Mouse (Mus musculus) hindbrain, embryonic 16.5 days (tissue): ENCODE data around the gene Fcgr3. TPM values are rescaled to one million over a fixed set of nuclear protein-coding genes. Genes with fewer than 3 reads are reported as not detected.
"Not testable (repeated sequence)": the region's sequence is repeated elsewhere in the genome, so short reads cannot be mapped to it uniquely, and the experiment has no call there.

Experiments
- ATAC-seq: fragments of 200-750 bp; cut with Nextera tagmentation; 2 replicates; pipeline ENCODE4 v1.8.0; 2017; ENCODE audit warnings: moderate TSS enrichment, moderate library complexity
- H3K27ac ChIP-seq: fragments of 300-500 bp; sonication (generic); 2 replicates; pipeline ENCODE4 v1.5.1; 2014; ENCODE audit warnings: low read depth, mild to moderate bottlenecking, control low read depth, low read length, moderate library complexity
- H3K27me3 ChIP-seq: fragments of 300-500 bp; sonication (generic); replicated peaks from 2 replicates; pipeline ENCODE4 v1.6.1; 2014; ENCODE audit warnings: low read length; ENCODE audit not compliant: control insufficient read depth, insufficient read depth
- H3K36me3 ChIP-seq: fragments of 300-500 bp; sonication (generic); 2 replicates; pipeline ENCODE4 v1.6.1; 2014; ENCODE audit warnings: mild to moderate bottlenecking, low read length, moderate library complexity, mixed read lengths; ENCODE audit not compliant: control insufficient read depth, insufficient read depth
- H3K4me1 ChIP-seq: fragments of 300-500 bp; sonication (generic); 2 replicates; pipeline ENCODE4 v1.6.1; 2014; ENCODE audit warnings: low read depth, low read length; ENCODE audit not compliant: control insufficient read depth, insufficient read depth
- H3K4me2 ChIP-seq: fragments of 300-500 bp; sonication (generic); 2 replicates; pipeline ENCODE4 v1.6.1; 2014; ENCODE audit warnings: mild to moderate bottlenecking, low read length, control low read depth, moderate library complexity
- H3K4me3 ChIP-seq: fragments of 300-500 bp; sonication (generic); 2 replicates; pipeline ENCODE4 v1.5.1; 2014; ENCODE audit warnings: mild to moderate bottlenecking, low read length, control low read depth, moderate library complexity
- H3K9ac ChIP-seq: fragments of 300-500 bp; sonication (generic); 2 replicates; pipeline ENCODE4 v1.6.1; 2014; ENCODE audit warnings: low read depth, mild to moderate bottlenecking, control low read depth, low read length, moderate library complexity
- H3K9me3 ChIP-seq: fragments of 300-500 bp; sonication (generic); 2 replicates; pipeline ENCODE4 v1.6.1; 2014; ENCODE audit warnings: mild to moderate bottlenecking, low read length, moderate library complexity; ENCODE audit not compliant: control insufficient read depth
- WGBS: fragments of 180-500 bp; shearing (Covaris S2); extraction: QIAGEN DNeasy Blood & Tissue Kit; methylation state at CpG from one replicate; pipeline ENCODE4 v1.1.7; 2014; 5-methylcytosine and 5-hydroxymethylcytosine counted together
- polyA plus RNA-seq: library from polyadenylated mRNA; unstranded; fragments of >200 nt; fragmentation: Nextera tagmentation; extraction: Ambion mirVana; gene quantifications from 2 replicates; pipeline ENCODE4 v1.2.1, GENCODE M21; 2015

Gene Fcgr3
- polyA plus RNA-seq, 1 experiment from 2014 or later = 9.8 TPM

DNA sequence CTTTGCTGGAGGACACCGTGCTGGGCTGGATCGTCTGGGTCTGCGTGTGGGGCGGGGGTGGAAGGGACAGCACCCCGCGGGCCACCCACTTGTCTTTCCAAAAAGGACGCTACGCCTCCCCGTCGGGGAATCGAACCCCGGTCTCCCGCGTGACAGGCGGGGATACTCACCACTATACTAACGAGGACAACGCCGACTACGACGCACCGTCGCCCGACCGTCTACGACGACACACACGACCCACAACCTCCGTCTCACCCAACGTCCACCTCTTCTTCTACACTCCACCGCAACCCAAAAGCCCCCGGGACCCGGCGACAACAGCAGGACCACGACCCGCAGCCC lies 480 bp upstream of the Fcgr3 start:
- H3K4me3 ChIP-seq = peak overlapping the region; percentile 35
- H3K9ac ChIP-seq, H3K27ac ChIP-seq, H3K36me3 ChIP-seq, H3K4me1 ChIP-seq, H3K9me3 ChIP-seq: not testable (repeated sequence)
- ATAC-seq = peak; percentile 47
- H3K4me2 ChIP-seq = peak overlapping the region; percentile 45
- under 1% methylated on average over 15 of the region's 35 CpGs for WGBS
- peaks cover 31% of the 10 kb centered on the region for H3K27me3 ChIP-seq

DNA sequence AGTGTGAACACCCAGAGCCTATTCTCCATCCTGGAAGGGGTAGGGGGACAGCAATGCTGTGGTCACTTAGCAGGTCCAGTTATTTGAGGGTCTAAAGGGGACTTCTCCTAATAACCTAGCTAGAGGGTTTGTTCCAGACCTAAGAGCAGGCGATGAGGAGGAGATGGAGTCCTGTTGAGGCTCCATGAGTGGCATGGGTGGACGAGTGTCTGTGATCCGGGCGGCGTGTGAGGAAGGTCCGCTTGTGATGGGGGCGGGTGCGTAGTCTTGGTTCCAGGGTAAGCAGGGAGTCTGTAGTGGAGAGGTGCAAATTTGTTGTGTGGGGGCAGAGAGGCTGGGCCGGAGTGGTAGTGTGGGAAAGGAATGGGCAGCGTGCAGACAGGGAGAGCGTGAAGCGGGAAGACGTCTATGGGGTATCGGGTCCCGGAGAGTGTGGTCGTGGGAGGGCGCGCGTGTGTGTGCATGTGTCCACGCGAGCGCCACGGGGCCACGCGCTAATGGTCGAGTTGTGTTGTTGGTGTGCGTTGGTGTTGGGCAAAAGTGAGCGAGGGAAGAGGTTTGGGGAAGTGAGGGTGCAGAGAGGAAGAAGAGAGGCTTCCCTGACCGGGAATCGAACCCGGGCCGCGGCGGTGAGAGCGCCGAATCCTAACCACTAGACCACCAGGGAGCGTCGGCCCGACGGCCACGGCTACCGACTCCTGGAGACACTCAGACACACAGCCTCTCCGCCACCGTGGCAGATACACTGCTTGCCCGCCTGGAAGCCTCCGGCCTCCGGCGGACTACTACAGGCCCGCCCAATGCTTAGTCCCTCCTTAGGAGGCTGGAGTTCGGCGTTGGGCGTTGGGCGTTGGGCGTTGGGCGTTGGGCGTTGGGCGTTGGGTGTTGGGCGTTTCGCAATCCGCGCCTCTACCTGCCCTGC lies 905 bp downstream of the Fcgr3 start:
- 6% methylated on average over 36 of the region's 61 CpGs for WGBS
- H3K4me2 ChIP-seq = peak overlapping the region; percentile 50
- ATAC-seq = peak; percentile 74
- H3K9ac ChIP-seq, H3K36me3 ChIP-seq, H3K9me3 ChIP-seq, H3K4me1 ChIP-seq, H3K27ac ChIP-seq: not testable (repeated sequence)
- H3K4me3 ChIP-seq = peak overlapping the region; percentile 31
- peaks cover 26% of the 10 kb centered on the region for H3K27me3 ChIP-seq

DNA sequence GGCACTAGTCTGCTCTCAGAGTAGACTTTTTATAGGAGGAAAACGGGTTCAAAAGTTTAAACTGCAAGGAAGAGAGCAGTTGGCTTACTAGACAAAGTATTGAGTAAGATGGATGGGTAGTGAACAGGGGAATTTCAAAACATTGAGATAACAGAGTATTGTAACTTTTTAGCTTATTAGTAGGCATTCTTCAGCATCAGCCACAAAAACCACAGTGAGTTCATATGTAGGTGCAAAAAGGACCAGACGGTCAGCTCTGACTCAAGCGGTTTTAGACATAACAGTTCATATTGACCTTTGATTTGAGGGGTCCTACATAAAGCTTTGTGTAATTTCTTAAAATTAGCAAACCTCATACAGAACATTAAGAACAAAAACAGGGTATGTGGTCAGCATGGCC lies 3.2 kb downstream of the Fcgr3 start:
- WGBS = 92% methylated on average over 3 of the region's 3 CpGs
- Histone ChIP-seq H3K27ac (no peak overlapping the region), H3K36me3 (no peaks in the 10 kb centered on the region), H3K4me1 (peaks cover 6% of the 10 kb centered on the region), H3K4me3 (no peak overlapping the region), H3K9me3 (no peaks in the 10 kb centered on the region), H3K9ac (no peak overlapping the region), H3K27me3 (peaks cover 22% of the 10 kb centered on the region), H3K4me2 (no peak overlapping the region)
- ATAC-seq = no peak

DNA sequence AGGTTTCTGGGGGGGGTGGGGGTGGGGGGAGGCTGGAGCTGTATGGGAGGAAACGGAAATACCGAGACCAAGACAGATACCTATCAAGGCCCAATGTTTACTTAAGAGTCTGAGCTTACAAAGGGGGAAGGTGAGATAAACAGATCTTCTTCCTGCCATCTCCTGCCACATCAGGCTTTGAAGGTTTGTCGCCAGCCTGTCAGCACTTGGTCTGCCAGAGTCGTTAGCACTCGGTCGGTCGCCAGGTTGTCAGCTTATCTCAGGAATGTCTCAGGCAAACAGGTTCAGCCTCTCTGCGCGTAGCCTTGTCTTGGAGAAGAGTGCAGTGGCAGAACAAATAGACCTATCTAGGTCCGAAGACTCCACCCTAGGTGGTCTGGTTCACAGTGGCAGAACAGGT lies 4.3 kb downstream of the Fcgr3 start:
- Histone ChIP-seq H3K4me2 (no peak overlapping the region), H3K36me3 (no peaks in the 10 kb centered on the region), H3K27ac (no peak overlapping the region), H3K9ac (no peak overlapping the region), H3K4me3 (no peak overlapping the region), H3K27me3 (peaks cover 15% of the 10 kb centered on the region), H3K4me1 (peaks cover 6% of the 10 kb centered on the region), H3K9me3 (no peaks in the 10 kb centered on the region)
- 69% methylated on average over 10 of the region's 10 CpGs for WGBS
- no peak for ATAC-seq

DNA sequence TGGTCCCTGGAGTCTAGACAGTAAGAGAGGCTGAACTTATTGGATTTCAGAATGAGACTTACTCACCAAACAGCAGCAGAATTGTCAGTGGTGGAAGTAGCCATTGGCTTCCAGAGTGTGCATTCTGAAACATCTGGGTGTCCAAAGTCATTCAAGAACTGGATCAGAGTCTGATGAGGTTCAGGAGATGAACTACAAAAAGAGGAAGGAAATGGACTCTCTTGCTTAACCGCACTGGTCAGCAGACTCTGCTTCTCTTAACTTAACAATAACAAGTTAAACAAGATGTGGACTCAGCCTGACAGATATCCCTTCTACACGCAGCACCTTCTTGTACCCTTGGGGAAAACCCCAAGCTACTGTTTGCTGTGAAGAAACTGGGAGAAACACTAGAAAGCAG lies 5.5 kb downstream of the Fcgr3 start:
- ATAC-seq = no peak
- Histone ChIP-seq H3K9ac (no peak overlapping the region), H3K27me3 (peaks cover 9% of the 10 kb centered on the region), H3K36me3 (no peaks in the 10 kb centered on the region), H3K9me3 (no peaks in the 10 kb centered on the region), H3K4me1 (peaks cover 3% of the 10 kb centered on the region), H3K27ac (no peak overlapping the region), H3K4me3 (no peak overlapping the region), H3K4me2 (no peak overlapping the region)
- 90% methylated on average over 2 of the region's 2 CpGs for WGBS

DNA sequence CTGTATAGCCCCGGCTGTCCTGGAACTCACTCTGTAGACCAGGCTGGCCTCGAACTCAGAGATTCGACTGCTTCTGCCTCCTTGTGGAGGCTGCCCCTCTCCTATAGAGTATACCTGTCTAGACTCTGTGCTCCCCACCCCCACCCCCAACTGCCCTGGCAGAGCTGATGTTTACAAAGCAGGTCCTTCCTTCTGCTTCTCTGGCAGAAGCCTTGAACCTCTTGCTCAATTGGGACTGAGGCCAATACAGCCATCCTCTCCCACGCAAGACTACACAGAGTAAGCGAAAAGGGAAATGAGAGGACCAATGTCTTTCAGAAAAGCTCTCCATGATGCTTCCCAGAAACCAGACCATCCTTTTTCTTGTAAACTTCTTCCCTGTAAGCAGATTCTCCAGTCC lies 7.5 kb downstream of the Fcgr3 start:
- Histone ChIP-seq H3K27me3 (no peaks in the 10 kb centered on the region), H3K4me2 (no peak overlapping the region), H3K27ac (no peak overlapping the region), H3K4me1 (no peaks in the 10 kb centered on the region), H3K9me3 (no peaks in the 10 kb centered on the region), H3K9ac (no peak overlapping the region), H3K4me3 (no peak overlapping the region), H3K36me3 (no peaks in the 10 kb centered on the region)
- WGBS = 90% methylated on average over 5 of the region's 5 CpGs
- no peak for ATAC-seq

DNA sequence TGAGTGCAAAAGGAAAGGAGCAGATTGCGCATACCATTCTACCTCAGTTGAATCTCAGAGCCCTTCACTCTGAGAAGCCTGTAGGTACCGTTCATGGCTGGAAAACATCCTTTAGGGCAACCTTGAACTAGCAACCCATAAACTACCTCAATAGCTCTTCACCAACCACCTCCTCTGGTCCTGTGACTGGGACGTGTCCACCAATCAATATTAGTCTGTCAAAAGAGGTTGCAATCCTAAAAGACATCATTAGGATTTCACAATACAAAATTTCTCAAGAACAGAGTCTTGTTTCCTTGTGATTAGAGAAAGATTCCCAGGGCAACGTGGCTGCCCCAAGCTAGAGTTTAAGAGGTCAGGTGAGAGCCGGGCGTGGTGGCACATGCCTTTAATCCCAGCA lies 11.4 kb downstream of the Fcgr3 start:
- Histone ChIP-seq H3K4me2 (no peak overlapping the region), H3K9me3 (no peaks in the 10 kb centered on the region), H3K27ac (no peak overlapping the region), H3K27me3 (no peaks in the 10 kb centered on the region), H3K4me3 (no peak overlapping the region), H3K36me3 (no peaks in the 10 kb centered on the region), H3K4me1 (no peaks in the 10 kb centered on the region), H3K9ac (no peak overlapping the region)
- no peak for ATAC-seq
- 88% methylated on average over 6 of the region's 6 CpGs for WGBS

DNA sequence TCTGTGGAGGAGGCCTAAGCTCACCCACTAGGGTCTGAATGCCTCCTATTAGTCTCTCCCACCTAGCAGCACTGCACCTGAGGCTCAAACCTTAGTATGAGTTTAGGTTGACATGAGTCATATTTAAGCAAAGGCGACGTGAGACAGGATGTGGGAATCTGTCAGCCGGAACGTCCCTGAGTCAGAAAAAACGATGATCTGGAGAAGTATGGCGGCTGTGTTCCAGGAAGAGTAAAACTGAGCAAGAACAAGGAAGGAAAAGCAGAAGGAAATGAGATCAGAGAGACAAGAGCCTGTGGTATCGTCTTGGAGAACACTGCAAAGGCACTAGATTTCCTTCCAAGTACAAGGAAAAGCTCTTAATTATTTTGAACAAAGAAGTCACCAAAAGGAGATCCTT lies 14.0 kb downstream of the Fcgr3 start:
- WGBS = 88% methylated on average over 7 of the region's 7 CpGs
- Histone ChIP-seq H3K27ac (no peak overlapping the region), H3K4me3 (no peak overlapping the region), H3K4me1 (no peaks in the 10 kb centered on the region), H3K27me3 (no peaks in the 10 kb centered on the region), H3K9me3 (no peaks in the 10 kb centered on the region), H3K4me2 (no peak overlapping the region), H3K36me3 (no peaks in the 10 kb centered on the region), H3K9ac (no peak overlapping the region)
- ATAC-seq = no peak

DNA sequence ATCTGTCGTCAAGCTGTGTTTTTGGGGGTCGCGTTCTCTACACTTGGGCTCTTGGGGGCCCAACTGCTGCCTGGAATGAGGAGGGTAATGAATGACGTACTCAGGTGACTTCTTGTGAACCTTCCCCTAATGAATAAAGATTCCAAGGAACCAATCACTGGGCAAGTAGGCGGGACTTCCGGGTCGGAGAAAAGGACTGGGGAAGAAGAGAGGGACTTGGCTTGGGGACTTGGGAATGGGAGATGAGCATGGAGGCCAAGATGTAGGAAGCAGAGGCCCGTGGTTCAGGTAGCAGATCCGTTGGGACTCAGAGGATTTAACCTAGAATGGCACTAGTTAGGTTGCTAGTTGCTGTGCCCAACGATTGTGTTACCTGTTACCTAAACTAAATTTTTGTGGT lies 15.5 kb downstream of the Fcgr3 start:
- H3K4me1 ChIP-seq = peaks cover 2% of the 10 kb centered on the region; the same call in 1 of the 2 replicates
- peak overlapping the region; percentile 21; the same call in 1 of the 2 replicates for H3K4me2 ChIP-seq
- H3K9ac ChIP-seq = no peak overlapping the region
- ATAC-seq = no peak
- H3K4me3 ChIP-seq = no peak overlapping the region
- H3K9me3 ChIP-seq = no peaks in the 10 kb centered on the region
- no peaks in the 10 kb centered on the region for H3K27me3 ChIP-seq
- WGBS = 53% methylated on average over 10 of the region's 10 CpGs
- H3K27ac ChIP-seq = no peak overlapping the region
- H3K36me3 ChIP-seq = no peaks in the 10 kb centered on the region
